Mouse (Mus musculus) olfactory bulb, adult 2 months (tissue): Measurements from ENCODE around the gene Ankrd31.

ENCODE experiments used
- CTCF ChIP-seq: fragments of 200-500 bp; IDR thresholded peaks from 2 replicates; pipeline ENCODE4 v1.5.1; 2012; ENCODE audit warnings: low read depth, mild to moderate bottlenecking, low read length, moderate library complexity; ENCODE audit not compliant: insufficient read depth
- POLR2A ChIP-seq: fragments of 200-500 bp; IDR thresholded peaks from 2 replicates; pipeline ENCODE4 v1.6.1; 2012; ENCODE audit warnings: mild to moderate bottlenecking, low read depth, low read length, moderate library complexity; ENCODE audit not compliant: insufficient read depth

GRCm38 (mm10) chr13:96795301-96795700, 47.2 kb downstream of the Ankrd31 start:
- TF ChIP-seq CTCF (no peak), POLR2A (no peak)
